Mouse (Mus musculus) left cerebral cortex, adult 11 months (tissue): Measurements from ENCODE around the gene Srrm2.

ENCODE experiments used
- DNase-seq: peaks from one replicate; pipeline ENCODE4 v3.0.0; 2022; ENCODE audit warnings: low spot score

Gene Srrm2

GRCm38 (mm10) chr17:23790269-23791078, at the start of gene Srrm2:
Srrm2 (plus strand) TSS chr17:23790532.
- peak; percentile 27 for DNase-seq

GRCm38 (mm10) chr17:23740598-23741021, 49.7 kb upstream of the Srrm2 start, which contains the start of gene Paqr4:
Paqr4 (minus strand) TSS chr17:23740867.
- no peak for DNase-seq

GRCm38 (mm10) chr17:23741359-23742209, 48.7 kb upstream of the Srrm2 start:
- no peak for DNase-seq

GRCm38 (mm10) chr17:23742210-23742793, 48.0 kb upstream of the Srrm2 start:
- no peak for DNase-seq

- no peak for DNase-seq
Measured at GRCm38 (mm10) chr17:23742941-23743340, 47.4 kb upstream of the Srrm2 start.

GRCm38 (mm10) chr17:23744076-23744475, 46.3 kb upstream of the Srrm2 start:
- DNase-seq: no peak

GRCm38 (mm10) chr17:23744651-23745050, 45.7 kb upstream of the Srrm2 start:
- no peak for DNase-seq

- no peak for DNase-seq
Measured at GRCm38 (mm10) chr17:23745301-23746251, 44.8 kb upstream of the Srrm2 start, which contains the start of gene Kremen2. Kremen2 (minus strand) TSS chr17:23745833.

GRCm38 (mm10) chr17:23746311-23746710, 44.0 kb upstream of the Srrm2 start:
- no peak for DNase-seq

- no peak for DNase-seq
Measured at GRCm38 (mm10) chr17:23746767-23747166, 43.6 kb upstream of the Srrm2 start.

- DNase-seq: no peak
Measured at GRCm38 (mm10) chr17:23747471-23747870, 42.9 kb upstream of the Srrm2 start.

- no peak for DNase-seq
Measured at GRCm38 (mm10) chr17:23748026-23748425, 42.3 kb upstream of the Srrm2 start.

GRCm38 (mm10) chr17:23748631-23749391, 41.5 kb upstream of the Srrm2 start:
- no peak for DNase-seq

- DNase-seq: no peak
Measured at GRCm38 (mm10) chr17:23749400-23750191, 40.7 kb upstream of the Srrm2 start.

GRCm38 (mm10) chr17:23755689-23756088, 34.6 kb upstream of the Srrm2 start:
- no peak for DNase-seq

- DNase-seq: no peak
Measured at GRCm38 (mm10) chr17:23757581-23757980, 32.8 kb upstream of the Srrm2 start.

GRCm38 (mm10) chr17:23758801-23759200, 31.5 kb upstream of the Srrm2 start:
- no peak for DNase-seq

- DNase-seq: no peak
Measured at GRCm38 (mm10) chr17:23760231-23760630, 30.1 kb upstream of the Srrm2 start.

- no peak for DNase-seq
Measured at GRCm38 (mm10) chr17:23761155-23761554, 29.2 kb upstream of the Srrm2 start.

GRCm38 (mm10) chr17:23762976-23763375, 27.4 kb upstream of the Srrm2 start:
- no peak for DNase-seq
